21 mouse cellular contexts compared by ENCODE assay signal in the genomic region with DNA sequence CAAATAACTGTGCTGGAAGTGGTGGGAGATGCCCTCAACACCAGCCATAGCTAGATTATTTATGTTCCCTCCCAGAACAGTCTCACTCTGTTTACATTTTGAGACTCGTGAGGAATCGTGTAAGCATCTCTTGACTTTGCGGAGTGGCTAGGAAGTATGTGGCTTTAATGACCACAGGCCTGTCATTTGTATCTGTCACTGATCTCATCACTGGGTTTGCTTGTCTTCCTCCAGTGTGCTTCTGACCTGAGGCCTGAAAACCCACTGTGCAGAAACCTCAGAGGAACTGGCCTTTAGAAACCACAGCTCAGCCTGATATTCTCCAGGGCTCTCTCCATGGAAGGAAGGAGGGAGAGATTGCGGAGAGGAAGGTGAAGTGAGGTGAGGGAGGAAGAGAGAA.
A peak's percentile ranks its signal among the peaks of the same experiment; 100 is the strongest.
DNase-seq lines count a peak whose midpoint lies in the region; ATAC-seq and TF ChIP-seq lines count a peak whose summit lies in the region.
"Had no signal": no experiment of that assay in that cellular context is flagged by ENCODE, and none has a peak within 500 bp of the region (broad histone marks: within the 10 kb centered on the region; RNA-seq: fewer than 3 reads in every experiment).

No protein-coding gene starts in this region.

- no peaks in the 10 kb centered on the region for H3K36me3 ChIP-seq in lung, embryonic 14.5 days (ENCODE audit: insufficient read depth)
- no peaks in the 10 kb centered on the region for H3K36me3 ChIP-seq in embryonic facial prominence, embryonic 10.5 days (replicated peaks)
- H3K36me3 ChIP-seq: embryonic facial prominence, embryonic 13.5 days; heart, embryonic 15.5 days; hindbrain, embryonic 10.5 days; intestine, embryonic 15.5 days had no signal

- H3K9ac ChIP-seq in lung, embryonic 14.5 days: no peak overlapping the region
- H3K9ac ChIP-seq: embryonic facial prominence, embryonic 13.5 days; forebrain, embryonic 13.5 days; forebrain, postnatal 0 days; heart, embryonic 15.5 days; hindbrain, embryonic 14.5 days; intestine, embryonic 15.5 days had no signal

- H3K4me1 ChIP-seq in lung, embryonic 14.5 days (ENCODE audit: insufficient read depth): peaks cover 5% of the 10 kb centered on the region; the same call in 1 of the 2 replicates
- 0 out of 2 replicates have a peak, but pooled peaks cover 2% of the 10 kb centered on the region for H3K4me1 ChIP-seq in embryonic facial prominence, embryonic 10.5 days
- H3K4me1 ChIP-seq: forebrain, embryonic 13.5 days; heart, embryonic 15.5 days; hindbrain, embryonic 10.5 days had no signal

- no peak overlapping the region for H3K4me2 ChIP-seq in lung, embryonic 14.5 days
- H3K4me2 ChIP-seq: embryonic facial prominence, embryonic 13.5 days; forebrain, embryonic 13.5 days; heart, embryonic 11.5 days; heart, embryonic 15.5 days; hindbrain, embryonic 14.5 days; intestine, embryonic 15.5 days had no signal

- no peak overlapping the region for H3K27ac ChIP-seq in lung, embryonic 14.5 days (ENCODE audit: low read depth)
- H3K27ac ChIP-seq in embryonic facial prominence, embryonic 10.5 days (replicated peaks): no peak overlapping the region
- H3K27ac ChIP-seq: embryonic facial prominence, embryonic 13.5 days; forebrain, embryonic 13.5 days; heart, adult 2 months; heart, embryonic 15.5 days; hindbrain, embryonic 10.5 days; hindbrain, embryonic 14.5 days; intestine, embryonic 15.5 days had no signal

- DNase-seq in lung, embryonic 14.5 days: peak; percentile 49
- no peak for DNase-seq in lung, postnatal 36 days
- no peak for DNase-seq in embryonic facial prominence, embryonic 10.5 days (ENCODE audit: low spot score)
- DNase-seq in lung, postnatal 4 days: no peak
- DNase-seq in frontal cortex, postnatal 25 days (ENCODE audit: low spot score in 2 of 2): no peak
- DNase-seq: adrenal gland, postnatal 10 days; cerebellum, adult 11 months; cerebellum, adult 8-10 months; cerebellum, postnatal 25 days; forebrain, postnatal 0 days; heart, adult 2 months; heart, postnatal 14 days had no signal

- H3K27me3 ChIP-seq in lung, embryonic 14.5 days (ENCODE audit: insufficient read depth, low read length): no peaks in the 10 kb centered on the region
- no peaks in the 10 kb centered on the region for H3K27me3 ChIP-seq in embryonic facial prominence, embryonic 10.5 days (replicated peaks; ENCODE audit: low read depth, poor library complexity, severe bottlenecking)
- H3K27me3 ChIP-seq: embryonic facial prominence, embryonic 13.5 days; forebrain, embryonic 13.5 days; heart, embryonic 15.5 days; intestine, embryonic 15.5 days had no signal

- H3K9me3 ChIP-seq in lung, embryonic 14.5 days (ENCODE audit: low read depth, low read length): no peaks in the 10 kb centered on the region
- H3K9me3 ChIP-seq in embryonic facial prominence, embryonic 10.5 days: peaks cover 4% of the 10 kb centered on the region; the same call in 1 of the 2 replicates
- H3K9me3 ChIP-seq: embryonic facial prominence, embryonic 13.5 days; forebrain, embryonic 13.5 days; heart, embryonic 15.5 days; intestine, embryonic 15.5 days had no signal

- TF ChIP-seq CTCF in lung, embryonic 14.5 days (IDR thresholded peaks at IDR 0.05; ENCODE audit: low read depth): no peak

- peak; percentile 24; the same call in 1 of the 2 replicates for ATAC-seq in lung, embryonic 14.5 days (ENCODE audit: insufficient read depth)
- 0 out of 2 replicates have a peak, but pooled peaks have one; percentile 14 for ATAC-seq in granulocyte monocyte progenitor cell, adult 5-6 weeks (replicated peaks; ENCODE audit: poor library complexity, severe bottlenecking)
- peak; percentile 56; the same call in 1 of the 2 replicates for ATAC-seq in monocyte, adult 5-6 weeks (replicated peaks; ENCODE audit: insufficient number of reproducible peaks, low FRiP score, low TSS enrichment, poor library complexity, severe bottlenecking)
- ATAC-seq: forebrain, embryonic 13.5 days; forebrain, postnatal 0 days; intestine, embryonic 15.5 days had no signal

- no peak overlapping the region for H3K4me3 ChIP-seq in lung, embryonic 14.5 days (ENCODE audit: low read depth, low read length)
- no peak overlapping the region for H3K4me3 ChIP-seq in embryonic facial prominence, embryonic 10.5 days
- H3K4me3 ChIP-seq: embryonic facial prominence, embryonic 13.5 days; forebrain, embryonic 13.5 days; heart, adult 2 months; heart, embryonic 15.5 days; hindbrain, embryonic 10.5 days; intestine, embryonic 15.5 days had no signal

- WGBS in lung, embryonic 14.5 days: 27% methylated on average over 4 of the region's 4 CpGs
- WGBS in embryonic facial prominence, embryonic 10.5 days: 63% methylated on average over 4 of the region's 4 CpGs
